Mouse (Mus musculus): ENCODE data around the gene Il24. TPM values are rescaled to one million over a fixed set of nuclear protein-coding genes. Genes with fewer than 3 reads are reported as not detected.

The Il24 gene
- total RNA-seq, 1 experiment from 2014 or later, result not detected

DNA sequence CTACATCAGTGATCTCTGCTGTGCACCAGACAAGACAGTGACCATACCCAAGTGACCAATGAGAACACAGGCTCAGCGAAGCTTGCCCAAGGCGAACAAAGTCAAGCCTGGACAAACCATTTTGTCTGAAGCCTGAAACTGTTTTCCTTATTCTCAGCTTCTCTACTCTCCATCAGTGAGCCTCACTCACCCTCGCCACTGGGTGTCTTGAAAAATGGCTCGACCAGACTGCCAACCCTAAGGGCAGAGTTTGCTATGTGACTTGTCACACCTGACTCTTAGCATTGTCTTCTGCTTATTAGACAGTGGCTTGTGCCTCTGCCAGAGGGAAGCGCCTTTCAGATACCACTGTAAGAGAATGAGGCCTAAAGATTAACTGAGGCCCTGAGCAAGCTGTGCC, 22.5 kb downstream of the Il24 start:
- ATAC-seq (replicated peaks in 1 of 2; ENCODE audit: insufficient read depth in 1 of 2, low FRiP score in 2 of 2, low TSS enrichment in 1 of 2, low read depth in 1 of 2, poor library complexity in 2 of 2, severe bottlenecking in 2 of 2), result no peak

DNA sequence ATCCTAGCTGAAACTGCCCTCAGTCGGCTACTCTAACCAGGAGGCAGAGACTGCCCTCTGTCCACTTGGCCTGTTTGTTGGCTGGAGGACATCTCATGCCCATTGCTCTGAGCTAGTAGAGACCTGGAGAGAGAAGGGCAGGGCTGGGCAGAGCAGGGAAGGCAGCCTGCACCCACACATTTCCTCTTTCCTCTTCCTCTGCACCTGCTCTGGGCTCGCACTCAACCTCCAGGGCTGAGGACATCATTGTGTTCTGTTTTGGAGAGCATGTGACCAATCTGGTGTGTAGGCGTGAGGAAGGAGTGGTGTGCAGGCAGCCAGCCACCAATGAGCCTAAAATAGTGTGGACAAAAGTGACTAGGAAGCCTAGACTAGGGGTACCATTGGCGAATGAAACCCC, 23.0 kb downstream of the Il24 start:
- ATAC-seq (replicated peaks in 1 of 2; ENCODE audit: insufficient read depth in 1 of 2, low FRiP score in 2 of 2, low TSS enrichment in 1 of 2, low read depth in 1 of 2, poor library complexity in 2 of 2, severe bottlenecking in 2 of 2), result peak; percentile 92 to 93

DNA sequence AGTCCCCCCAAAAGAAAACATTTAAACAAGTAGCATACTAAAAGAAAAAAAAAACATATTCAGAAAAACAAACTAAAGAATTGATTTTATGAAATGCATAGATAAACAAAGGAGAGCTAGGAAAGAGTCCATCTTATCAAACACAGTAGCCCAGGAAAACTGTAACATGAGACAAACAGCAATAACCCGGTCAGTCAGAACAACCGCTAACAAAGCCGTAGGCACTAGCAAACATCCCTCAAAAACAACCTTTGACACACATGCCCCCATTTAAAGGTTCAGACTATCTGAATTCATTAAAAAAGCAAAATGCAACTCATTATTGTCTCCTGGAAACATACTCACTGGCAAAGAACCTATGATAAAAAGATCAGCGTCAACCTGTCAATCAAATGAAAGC, 29.8 kb downstream of the Il24 start:
- no peak for ATAC-seq (replicated peaks in 1 of 2; ENCODE audit: insufficient read depth in 1 of 2, low FRiP score in 2 of 2, low TSS enrichment in 1 of 2, low read depth in 1 of 2, poor library complexity in 2 of 2, severe bottlenecking in 2 of 2)

- ATAC-seq (replicated peaks in 1 of 2; ENCODE audit: insufficient read depth in 1 of 2, low FRiP score in 2 of 2, low TSS enrichment in 1 of 2, low read depth in 1 of 2, poor library complexity in 2 of 2, severe bottlenecking in 2 of 2), result no peak
Observed at GRCm38 (mm10) chr1:130855723-130856122, 31.5 kb downstream of the Il24 start.

- no peak for ATAC-seq (replicated peaks in 1 of 2; ENCODE audit: insufficient read depth in 1 of 2, low FRiP score in 2 of 2, low TSS enrichment in 1 of 2, low read depth in 1 of 2, poor library complexity in 2 of 2, severe bottlenecking in 2 of 2)
Observed at GRCm38 (mm10) chr1:130854819-130855218, 32.4 kb downstream of the Il24 start.

GRCm38 (mm10) chr1:130850405-130850804, 36.8 kb downstream of the Il24 start:
- ATAC-seq (replicated peaks in 1 of 2; ENCODE audit: insufficient read depth in 1 of 2, low FRiP score in 2 of 2, low TSS enrichment in 1 of 2, low read depth in 1 of 2, poor library complexity in 2 of 2, severe bottlenecking in 2 of 2), result no peak

DNA sequence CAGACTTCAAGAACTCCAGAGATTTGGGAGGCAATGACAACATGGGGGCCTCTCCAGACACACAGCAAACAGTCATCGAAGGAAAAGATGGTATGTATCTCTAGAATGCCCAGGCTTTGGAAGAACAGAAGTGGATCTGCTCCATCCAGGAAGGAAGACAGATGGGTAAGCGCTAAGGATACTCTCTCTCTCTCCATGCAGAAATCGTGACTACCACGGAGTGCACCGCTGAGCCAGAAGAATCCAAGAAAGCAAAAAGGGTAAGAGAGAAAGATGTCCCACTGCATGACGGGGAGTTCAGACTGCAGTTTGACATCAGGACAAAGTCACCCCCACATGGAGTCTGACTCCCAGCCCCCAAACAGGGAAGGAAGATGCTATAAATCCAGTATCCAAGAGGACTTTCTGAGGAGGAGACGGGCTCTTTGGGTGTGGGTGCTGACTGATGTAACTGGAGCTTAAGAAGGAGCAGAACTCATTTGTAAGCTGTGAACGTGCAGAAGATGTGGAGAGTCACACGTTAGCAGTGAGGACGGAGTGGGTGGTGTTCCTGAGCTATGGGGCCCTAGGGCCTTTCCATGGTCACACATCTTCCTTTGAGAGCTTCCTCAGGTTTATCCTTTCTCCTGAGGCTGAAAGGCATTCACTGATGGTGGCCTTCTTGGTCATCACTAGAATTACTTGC, 37.6 kb downstream of the Il24 start:
- ATAC-seq (replicated peaks in 1 of 2; ENCODE audit: insufficient read depth in 1 of 2, low FRiP score in 2 of 2, low TSS enrichment in 1 of 2, low read depth in 1 of 2, poor library complexity in 2 of 2, severe bottlenecking in 2 of 2), result no peak

DNA sequence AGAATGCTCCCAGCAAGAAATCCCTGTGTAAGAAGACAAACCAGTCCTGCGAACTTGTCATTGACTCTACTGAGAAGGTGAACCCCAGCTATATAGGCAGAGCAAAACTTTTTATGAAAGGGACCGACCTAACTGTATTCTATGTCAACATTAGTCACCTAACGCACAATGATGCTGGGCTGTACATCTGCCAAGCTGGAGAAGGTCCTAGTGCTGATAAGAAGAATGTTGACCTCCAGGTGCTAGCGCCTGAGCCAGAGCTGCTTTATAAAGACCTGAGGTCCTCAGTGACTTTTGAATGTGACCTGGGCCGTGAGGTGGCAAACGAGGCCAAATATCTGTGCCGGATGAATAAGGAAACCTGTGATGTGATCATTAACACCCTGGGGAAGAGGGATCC, 42.7 kb downstream of the Il24 start:
- no peak for ATAC-seq (replicated peaks in 1 of 2; ENCODE audit: insufficient read depth in 1 of 2, low FRiP score in 2 of 2, low TSS enrichment in 1 of 2, low read depth in 1 of 2, poor library complexity in 2 of 2, severe bottlenecking in 2 of 2)

GRCm38 (mm10) chr1:130841621-130842020, 45.6 kb downstream of the Il24 start:
- no peak for ATAC-seq (replicated peaks in 1 of 2; ENCODE audit: insufficient read depth in 1 of 2, low FRiP score in 2 of 2, low TSS enrichment in 1 of 2, low read depth in 1 of 2, poor library complexity in 2 of 2, severe bottlenecking in 2 of 2)

- no peak for ATAC-seq (replicated peaks in 1 of 2; ENCODE audit: insufficient read depth in 1 of 2, low FRiP score in 2 of 2, low TSS enrichment in 1 of 2, low read depth in 1 of 2, poor library complexity in 2 of 2, severe bottlenecking in 2 of 2)
Observed at GRCm38 (mm10) chr1:130840599-130841379, 46.5 kb downstream of the Il24 start.

- no peak for ATAC-seq (replicated peaks in 1 of 2; ENCODE audit: insufficient read depth in 1 of 2, low FRiP score in 2 of 2, low TSS enrichment in 1 of 2, low read depth in 1 of 2, poor library complexity in 2 of 2, severe bottlenecking in 2 of 2)
Observed at GRCm38 (mm10) chr1:130838288-130838687, 49.0 kb downstream of the Il24 start.

DNA sequence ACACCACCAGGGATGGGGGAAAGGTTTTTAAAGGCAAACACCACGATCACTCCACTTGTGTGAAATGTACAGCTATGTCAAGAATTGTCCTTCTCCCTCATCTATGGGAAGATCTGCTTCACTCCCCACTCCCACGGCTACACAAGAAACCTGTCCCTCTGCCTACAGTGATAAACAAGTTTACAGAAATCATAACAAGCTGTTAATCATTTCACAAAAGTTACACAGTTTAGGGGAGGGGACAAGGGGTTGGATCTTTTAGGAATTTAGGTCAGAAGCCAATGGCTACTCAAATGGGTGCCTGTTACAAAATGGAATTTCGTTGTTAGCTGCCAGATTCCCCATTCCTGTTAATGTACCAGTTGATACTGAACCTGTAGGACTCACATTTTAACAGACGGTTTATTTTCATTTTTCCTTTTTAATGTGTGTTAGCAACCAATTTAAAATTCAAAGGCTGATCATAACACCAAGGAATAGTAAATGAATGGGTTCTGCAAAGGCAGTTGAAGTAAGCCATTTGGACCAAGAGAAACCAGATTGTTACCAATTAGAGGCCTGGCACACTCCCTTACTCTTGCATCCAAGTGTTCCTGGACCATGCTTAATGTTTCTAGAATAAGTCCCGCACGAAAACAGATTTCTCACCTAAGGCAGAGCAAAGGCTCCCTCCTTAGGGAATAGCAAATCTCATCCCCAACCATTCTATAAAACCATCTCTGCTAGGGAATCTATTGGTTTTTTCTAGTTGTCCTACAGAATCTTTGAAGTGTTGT, 51.9 kb downstream of the Il24 start:
- no peak for ATAC-seq (replicated peaks in 1 of 2; ENCODE audit: insufficient read depth in 1 of 2, low FRiP score in 2 of 2, low TSS enrichment in 1 of 2, low read depth in 1 of 2, poor library complexity in 2 of 2, severe bottlenecking in 2 of 2)

- ATAC-seq (replicated peaks in 1 of 2; ENCODE audit: insufficient read depth in 1 of 2, low FRiP score in 2 of 2, low TSS enrichment in 1 of 2, low read depth in 1 of 2, poor library complexity in 2 of 2, severe bottlenecking in 2 of 2), result no peak
Observed at GRCm38 (mm10) chr1:130832230-130833149, 54.8 kb downstream of the Il24 start.

Other genes starting within 250 kb of the Il24 start
- gene C4bp, start 225.8 kb downstream of the Il24 start, total RNA-seq (2017), result not detected in 2 replicates
- not detected in 2 replicates for gene Gm29427, start 171.7 kb downstream of the Il24 start, total RNA-seq (2017)
- 8.8 and 10.3 TPM in 2 replicates for gene Yod1, start 170.1 kb downstream of the Il24 start, total RNA-seq (2017)
- gene Pfkfb2, start 158.2 kb downstream of the Il24 start, total RNA-seq (2017), result 14.6 and 18.1 TPM in 2 replicates
- gene AA986860, start 155.5 kb downstream of the Il24 start, total RNA-seq (2017), result 0.30 TPM in 1 of 2 replicates, not detected in the other
- not detected in 2 replicates for gene Fcamr, start 86.6 kb downstream of the Il24 start, total RNA-seq (2017)
- gene Pigr, start 60.8 kb downstream of the Il24 start, total RNA-seq (2017), result not detected in 2 replicates
- gene Fcmr, start 21.8 kb downstream of the Il24 start, total RNA-seq (2017), result not detected in 2 replicates
- not detected in 2 replicates for gene Il20, start 24.0 kb upstream of the Il24 start, total RNA-seq (2017)
- not detected in 2 replicates for gene Il19, start 52.7 kb upstream of the Il24 start, total RNA-seq (2017)
- gene Il10, start 132.4 kb upstream of the Il24 start, total RNA-seq (2017), result 4.8 and 16.6 TPM in 2 replicates
- 85.3 and 93.7 TPM in 2 replicates for gene Mapkapk2, start 210.4 kb upstream of the Il24 start, total RNA-seq (2017)

Data from hematopoietic stem cell, adult 5-6 weeks (primary cell).